Mouse (Mus musculus) T-helper 17 cell (primary cell): ENCODE results near the gene Tmie.

Experiments
- in situ Hi-C, 2 experiments: fragments of 300-600 bp; cut with MboI, MseI; formaldehyde crosslinking; loops; 1 replicate in 1 of 2; 2 replicates in 1 of 2; pipeline ENCODE4 v1.15.1; 2025; ENCODE audit warnings: high pct_unique_total_duplicates in 2 of 2

The Tmie gene

GRCm38 (mm10) chr9:110890026-110890783, 10.3 kb upstream of the Tmie start:
- in situ Hi-C loops = no loop called here

GRCm38 (mm10) chr9:110888935-110889334, 9.0 kb upstream of the Tmie start:
- in situ Hi-C loops = no loop called here

GRCm38 (mm10) chr9:110887388-110888303, 7.7 kb upstream of the Tmie start:
- in situ Hi-C loops = no loop called here

GRCm38 (mm10) chr9:110881953-110882352, 2.0 kb upstream of the Tmie start:
- in situ Hi-C loops = no loop called here

- in situ Hi-C loops = no loop called here
Observed at GRCm38 (mm10) chr9:110880772-110881171, 859 bp upstream of the Tmie start.

GRCm38 (mm10) chr9:110879191-110879920, 557 bp downstream of the Tmie start, which contains the start of gene Als2cl:
Gene Als2cl (plus strand): TSS chr9:110879870.
- in situ Hi-C loops = no loop called here

GRCm38 (mm10) chr9:110877888-110878287, 2.0 kb downstream of the Tmie start:
- in situ Hi-C loops = no loop called here

GRCm38 (mm10) chr9:110877353-110877752, 2.6 kb downstream of the Tmie start:
- in situ Hi-C loops = no loop called here

GRCm38 (mm10) chr9:110875288-110875695, 4.6 kb downstream of the Tmie start:
- in situ Hi-C loops = no loop called here

- in situ Hi-C loops = loop anchor here (5.0 kb wide), 3 partner anchors 92 to 147 kb away; no protein-coding TSS in a partner anchor
Observed at GRCm38 (mm10) chr9:110874660-110875191, 5.2 kb downstream of the Tmie start.

GRCm38 (mm10) chr9:110873681-110874659, 5.9 kb downstream of the Tmie start:
- in situ Hi-C loops = loop anchor here (5.0 kb wide), 3 partner anchors 92 to 147 kb away; no protein-coding TSS in a partner anchor

- in situ Hi-C loops = loop anchor here (5.0 kb wide), 3 partner anchors 89 to 144 kb away; no protein-coding TSS in a partner anchor
Observed at GRCm38 (mm10) chr9:110871030-110871429, 8.9 kb downstream of the Tmie start.

GRCm38 (mm10) chr9:110858967-110859596, 20.8 kb downstream of the Tmie start:
- in situ Hi-C loops = no loop called here

GRCm38 (mm10) chr9:110858523-110858922, 21.4 kb downstream of the Tmie start:
- in situ Hi-C loops = no loop called here

GRCm38 (mm10) chr9:110857781-110858472, 22.0 kb downstream of the Tmie start, which contains the start of gene Prss50:
Gene Prss50 (plus strand): TSS chr9:110857967.
- in situ Hi-C loops = no loop called here

GRCm38 (mm10) chr9:110856920-110857319, 23.0 kb downstream of the Tmie start:
- in situ Hi-C loops = no loop called here

GRCm38 (mm10) chr9:110855903-110856302, 24.0 kb downstream of the Tmie start:
- in situ Hi-C loops = no loop called here

GRCm38 (mm10) chr9:110849162-110849561, 30.8 kb downstream of the Tmie start:
- in situ Hi-C loops = no loop called here

GRCm38 (mm10) chr9:110844206-110844605, 35.7 kb downstream of the Tmie start, which contains the start of gene Prss46:
Gene Prss46 (plus strand): TSS chr9:110844506.
- in situ Hi-C loops = no loop called here
